Mouse (Mus musculus) heart, adult 18-20 months (tissue): ENCODE data around the gene Fkbp3. TPM values are rescaled to one million over a fixed set of nuclear protein-coding genes. Genes with fewer than 3 reads are reported as not detected.

Experiments
- DNase-seq, 2 experiments: peaks; one replicate each; pipeline ENCODE4 v3.0.0; 2021 to 2022; ENCODE audit warnings: mixed read lengths in 1 of 2
- total RNA-seq, 2 experiments: library from RNA; stranded (reverse); gene quantifications; 2 replicates each; pipeline ENCODE4 v1.2.3; 2021

Fkbp3 gene
- total RNA-seq, 2 experiments from 2014 or later = 261 to 263 TPM

GRCm38 (mm10) chr12:65035839-65036189 lies 38.0 kb downstream of the Fkbp3 start:
- DNase-seq = no peak

- no peak for DNase-seq
Observed at GRCm38 (mm10) chr12:65022842-65023241, 51.0 kb downstream of the Fkbp3 start.

Other genes with a start within 250 kb of the Fkbp3 start
- 1 to 10 TPM; 1.6 to 3.4 TPM for gene Gm527, start 156.1 kb downstream of the Fkbp3 start, total RNA-seq
- gene Klhl28, start 108.5 kb downstream of the Fkbp3 start, total RNA-seq = 10 to 100 TPM; 12.7 to 12.9 TPM
- gene Togaram1, start 108.2 kb downstream of the Fkbp3 start, total RNA-seq = 1 to 10 TPM; 7.9 to 8.4 TPM
- gene Prpf39, start 37.7 kb downstream of the Fkbp3 start, total RNA-seq = 10 to 100 TPM; 12.2 TPM
- gene Fancm, start 1.6 kb upstream of the Fkbp3 start, total RNA-seq = 1 to 10 TPM; 2.7 to 5.0 TPM
- under 1 TPM; 0.12 to 0.49 TPM for gene Mis18bp1, start 98.6 kb upstream of the Fkbp3 start, total RNA-seq
- gene Wdr20rt, start 151.5 kb upstream of the Fkbp3 start, total RNA-seq = not detected